8 mouse cellular contexts compared by ENCODE assay signal in the genomic region with DNA sequence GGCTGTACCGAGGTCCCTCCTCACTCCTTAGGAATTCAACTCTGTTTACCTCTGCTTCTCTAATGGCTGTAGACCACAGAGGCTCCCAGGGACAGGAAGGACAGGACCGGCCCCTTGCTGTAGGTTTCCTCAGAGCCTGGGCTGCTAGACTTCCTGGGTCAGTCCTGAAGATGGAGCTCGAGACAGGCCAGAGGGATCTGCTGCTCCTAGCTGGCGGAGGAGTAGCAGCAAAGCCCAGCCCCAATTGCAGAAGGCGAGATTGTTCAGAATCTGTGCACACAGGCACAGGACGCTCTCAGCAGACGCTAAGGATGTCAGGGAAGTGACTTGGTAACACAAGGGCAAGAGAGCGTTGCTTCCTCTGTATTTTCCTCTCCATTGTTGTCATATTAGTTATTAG.
DNase-seq lines count a peak whose midpoint lies in the region; ATAC-seq and TF ChIP-seq lines count a peak whose summit lies in the region.

No protein-coding gene starts in this region.

- peak; percentile 82 for TF ChIP-seq CTCF in gastrocnemius, adult 2 months (IDR thresholded peaks at IDR 0.05)

- peak; percentile 56; the same call in 1 of the 2 replicates for ATAC-seq in hindbrain, embryonic 14.5 days (ENCODE audit: low FRiP score)
- ATAC-seq in megakaryocyte, adult 5-6 weeks (ENCODE audit: poor library complexity, severe bottlenecking) = peak; percentile 77

- peak overlapping the region; percentile 20; the same call in 1 of the 2 replicates for H3K27ac ChIP-seq in gastrocnemius, adult 2 months
- H3K27ac ChIP-seq in hindbrain, embryonic 14.5 days = no peak overlapping the region

- H3K4me3 ChIP-seq in gastrocnemius, adult 2 months = no peak overlapping the region
- H3K4me3 ChIP-seq in hindbrain, embryonic 14.5 days (replicated peaks; ENCODE audit: low read length) = no peak overlapping the region

- H3K9me3 ChIP-seq in hindbrain, embryonic 14.5 days (ENCODE audit: control insufficient read depth, low read length) = no peaks in the 10 kb centered on the region

- 0 out of 2 replicates have a peak overlapping the region, but pooled peaks have one; percentile 5 for H3K9ac ChIP-seq in hindbrain, embryonic 14.5 days

- no peaks in the 10 kb centered on the region for H3K27me3 ChIP-seq in hindbrain, embryonic 14.5 days (ENCODE audit: control insufficient read depth, insufficient read depth, low read length)

- WGBS in hindbrain, embryonic 14.5 days = 27% methylated on average over 8 of the region's 8 CpGs

- H3K4me2 ChIP-seq in hindbrain, embryonic 14.5 days (replicated peaks) = no peak overlapping the region

- no peaks in the 10 kb centered on the region for H3K36me3 ChIP-seq in hindbrain, embryonic 14.5 days (replicated peaks; ENCODE audit: control insufficient read depth, insufficient read depth)

- 0 out of 2 replicates have a peak, but pooled peaks cover 4% of the 10 kb centered on the region for H3K4me1 ChIP-seq in hindbrain, embryonic 14.5 days (replicated peaks; ENCODE audit: control insufficient read depth, insufficient read depth, low read length)

- DNase-seq in Muller cell, postnatal 12 days (ENCODE audit: inconsistent ontology term) = peak; percentile 78
- DNase-seq in cerebellum, postnatal 10 days = peak; percentile 82
- peak; percentile 83 for DNase-seq in gastrocnemius, adult 2 months
- peak; percentile 65 for DNase-seq in hindbrain, embryonic 14.5 days (ENCODE audit: low spot score)
- DNase-seq in left cerebral cortex, adult 18-20 months (ENCODE audit: low spot score in 2 of 2) = peak; percentile 37 to 48
- DNase-seq in right cerebral cortex, postnatal 10 days (ENCODE audit: low spot score in 2 of 2) = peak; percentile 83
- no peak for DNase-seq in natural killer cell, adult 2 months (ENCODE audit: low spot score in 2 of 2)

- intact Hi-C loops in gastrocnemius, adult 2 months (cut with DNase I) = loop anchor here (5.0 to 10.0 kb wide), 2 partner anchors 198 to 586 kb away; no protein-coding TSS in a partner anchor

Comparison
In these comparisons a context has a peak if more than half of its experiments do, and no peak if none do; other contexts are left out.
1. DNase-seq: peak in Muller cell, postnatal 12 days (single experiment), cerebellum, postnatal 10 days (2 of 2), gastrocnemius, adult 2 months (single experiment), hindbrain, embryonic 14.5 days (single experiment), left cerebral cortex, adult 18-20 months (2 of 2) and right cerebral cortex, postnatal 10 days (2 of 2); none in natural killer cell, adult 2 months (0 of 2).